Mouse (Mus musculus): ENCODE results near the gene Tex44. TPM values are rescaled to one million over a fixed set of nuclear protein-coding genes. Genes with fewer than 3 reads are reported as not detected.

Gene Tex44
- total and polyA plus RNA-seq, 3 experiments, result 0.16 TPM; not detected in 2

GRCm38 (mm10) chr1:86424336-86424735 is 1.8 kb upstream of the Tex44 start:
- no peak for DNase-seq (ENCODE audit: low spot score)
- Histone ChIP-seq H3K36me3 (replicated peaks) (no peaks in the 10 kb centered on the region), H3K9me3 (replicated peaks) (no peaks in the 10 kb centered on the region), H3K4me3 (ENCODE audit: low read depth, low read length) (no peak overlapping the region), H3K27me3 (ENCODE audit: insufficient read depth, low read length) (peaks cover 60% of the 10 kb centered on the region), H3K4me1 (ENCODE audit: insufficient read depth, low read depth, low read length) (no peaks in the 10 kb centered on the region; the same call in 1 of the 2 replicates)
- ATAC-seq (ENCODE audit: extremely low read depth, insufficient number of reproducible peaks, low FRiP score, poor library complexity, severe bottlenecking), result no peak
- TF ChIP-seq TAL1 (conservative IDR thresholded peaks at IDR 0.05; ENCODE audit: low read depth, low read length) (no peak), GATA2 (IDR thresholded peaks at IDR 0.05; ENCODE audit: borderline replicate concordance, low read depth, low read length) (no peak), CTCF (IDR thresholded peaks at IDR 0.05; ENCODE audit: low read depth, low read length) (no peak), GATA1 (IDR thresholded peaks at IDR 0.05; ENCODE audit: borderline replicate concordance, low read length) (no peak), POLR2AphosphoS5 (IDR thresholded peaks at IDR 0.05; ENCODE audit: insufficient replicate concordance, low read depth, low read length) (no peak)

- H3K36me3 ChIP-seq (replicated peaks), result no peaks in the 10 kb centered on the region
- no peak for TF ChIP-seq CTCF (IDR thresholded peaks at IDR 0.05; ENCODE audit: low read depth, low read length)
- no peak for TF ChIP-seq TAL1 (conservative IDR thresholded peaks at IDR 0.05; ENCODE audit: low read depth, low read length)
- TF ChIP-seq POLR2AphosphoS5 (IDR thresholded peaks at IDR 0.05; ENCODE audit: insufficient replicate concordance, low read depth, low read length), result no peak
- no peak for TF ChIP-seq GATA1 (IDR thresholded peaks at IDR 0.05; ENCODE audit: borderline replicate concordance, low read length)
- TF ChIP-seq GATA2 (IDR thresholded peaks at IDR 0.05; ENCODE audit: borderline replicate concordance, low read depth, low read length), result no peak
- H3K4me3 ChIP-seq (ENCODE audit: low read depth, low read length), result no peak overlapping the region
- H3K9me3 ChIP-seq (replicated peaks), result no peaks in the 10 kb centered on the region
- peaks cover 53% of the 10 kb centered on the region for H3K27me3 ChIP-seq (ENCODE audit: insufficient read depth, low read length)
- DNase-seq (ENCODE audit: low spot score), result no peak
- H3K4me1 ChIP-seq (ENCODE audit: insufficient read depth, low read depth, low read length), result peaks cover 1% of the 10 kb centered on the region; the same call in 1 of the 2 replicates
- ATAC-seq (ENCODE audit: extremely low read depth, insufficient number of reproducible peaks, low FRiP score, poor library complexity, severe bottlenecking), result no peak
Observed at GRCm38 (mm10) chr1:86424835-86425547, 1.1 kb upstream of the Tex44 start.

- TF ChIP-seq GATA2 (IDR thresholded peaks at IDR 0.05; ENCODE audit: borderline replicate concordance, low read depth, low read length) (no peak), POLR2AphosphoS5 (IDR thresholded peaks at IDR 0.05; ENCODE audit: insufficient replicate concordance, low read depth, low read length) (no peak), CTCF (IDR thresholded peaks at IDR 0.05; ENCODE audit: low read depth, low read length) (peak; percentile 97), TAL1 (conservative IDR thresholded peaks at IDR 0.05; ENCODE audit: low read depth, low read length) (no peak), GATA1 (IDR thresholded peaks at IDR 0.05; ENCODE audit: borderline replicate concordance, low read length) (no peak)
- ATAC-seq (ENCODE audit: extremely low read depth, insufficient number of reproducible peaks, low FRiP score, poor library complexity, severe bottlenecking) (no peak), DNase-seq (ENCODE audit: low spot score) (peak; percentile 81)
- no peak overlapping the region for H3K4me3 ChIP-seq (ENCODE audit: low read depth, low read length)
- peaks cover 32% of the 10 kb centered on the region for H3K4me1 ChIP-seq (ENCODE audit: insufficient read depth, low read depth, low read length)
- peaks cover 22% of the 10 kb centered on the region for H3K27me3 ChIP-seq (ENCODE audit: insufficient read depth, low read length)
- no peaks in the 10 kb centered on the region for H3K36me3 ChIP-seq (replicated peaks)
- H3K9me3 ChIP-seq (replicated peaks), result no peaks in the 10 kb centered on the region
Observed at GRCm38 (mm10) chr1:86430056-86430455, 3.9 kb downstream of the Tex44 start.

- no peaks in the 10 kb centered on the region for H3K9me3 ChIP-seq (replicated peaks)
- no peak overlapping the region for H3K4me3 ChIP-seq (ENCODE audit: low read depth, low read length)
- no peak for TF ChIP-seq POLR2AphosphoS5 (IDR thresholded peaks at IDR 0.05; ENCODE audit: insufficient replicate concordance, low read depth, low read length)
- no peak for TF ChIP-seq TAL1 (conservative IDR thresholded peaks at IDR 0.05; ENCODE audit: low read depth, low read length)
- TF ChIP-seq GATA1 (IDR thresholded peaks at IDR 0.05; ENCODE audit: borderline replicate concordance, low read length), result no peak
- TF ChIP-seq GATA2 (IDR thresholded peaks at IDR 0.05; ENCODE audit: borderline replicate concordance, low read depth, low read length), result no peak
- no peak for TF ChIP-seq CTCF (IDR thresholded peaks at IDR 0.05; ENCODE audit: low read depth, low read length)
- no peaks in the 10 kb centered on the region for H3K36me3 ChIP-seq (replicated peaks)
- DNase-seq (ENCODE audit: low spot score) (no peak), ATAC-seq (ENCODE audit: extremely low read depth, insufficient number of reproducible peaks, low FRiP score, poor library complexity, severe bottlenecking) (0 out of 2 replicates have a peak, but pooled peaks have one; percentile 17)
- H3K4me1 ChIP-seq (ENCODE audit: insufficient read depth, low read depth, low read length), result peaks cover 53% of the 10 kb centered on the region
- peaks cover under 1% of the 10 kb centered on the region for H3K27me3 ChIP-seq (ENCODE audit: insufficient read depth, low read length)
Observed at GRCm38 (mm10) chr1:86432778-86433177, 6.6 kb downstream of the Tex44 start.

GRCm38 (mm10) chr1:86433359-86433758 is 7.2 kb downstream of the Tex44 start:
- Histone ChIP-seq H3K4me3 (ENCODE audit: low read depth, low read length) (no peak overlapping the region), H3K9me3 (replicated peaks) (no peaks in the 10 kb centered on the region), H3K27me3 (ENCODE audit: insufficient read depth, low read length) (no peaks in the 10 kb centered on the region), H3K4me1 (ENCODE audit: insufficient read depth, low read depth, low read length) (peaks cover 59% of the 10 kb centered on the region), H3K36me3 (replicated peaks) (no peaks in the 10 kb centered on the region)
- no peak for DNase-seq (ENCODE audit: low spot score)
- TF ChIP-seq GATA2 (IDR thresholded peaks at IDR 0.05; ENCODE audit: borderline replicate concordance, low read depth, low read length) (no peak), GATA1 (IDR thresholded peaks at IDR 0.05; ENCODE audit: borderline replicate concordance, low read length) (no peak), CTCF (IDR thresholded peaks at IDR 0.05; ENCODE audit: low read depth, low read length) (no peak), TAL1 (conservative IDR thresholded peaks at IDR 0.05; ENCODE audit: low read depth, low read length) (no peak), POLR2AphosphoS5 (IDR thresholded peaks at IDR 0.05; ENCODE audit: insufficient replicate concordance, low read depth, low read length) (no peak)
- no peak for ATAC-seq (ENCODE audit: extremely low read depth, insufficient number of reproducible peaks, low FRiP score, poor library complexity, severe bottlenecking)

- TF ChIP-seq GATA2 (IDR thresholded peaks at IDR 0.05; ENCODE audit: borderline replicate concordance, low read depth, low read length) (no peak), CTCF (IDR thresholded peaks at IDR 0.05; ENCODE audit: low read depth, low read length) (no peak), TAL1 (conservative IDR thresholded peaks at IDR 0.05; ENCODE audit: low read depth, low read length) (no peak), GATA1 (IDR thresholded peaks at IDR 0.05; ENCODE audit: borderline replicate concordance, low read length) (no peak), POLR2AphosphoS5 (IDR thresholded peaks at IDR 0.05; ENCODE audit: insufficient replicate concordance, low read depth, low read length) (no peak)
- Histone ChIP-seq H3K9me3 (replicated peaks) (no peaks in the 10 kb centered on the region), H3K4me3 (ENCODE audit: low read depth, low read length) (peak overlapping the region; percentile 72), H3K4me1 (ENCODE audit: insufficient read depth, low read depth, low read length) (peaks cover 63% of the 10 kb centered on the region), H3K27me3 (ENCODE audit: insufficient read depth, low read length) (no peaks in the 10 kb centered on the region; the same call in 1 of the 2 replicates), H3K36me3 (replicated peaks) (no peaks in the 10 kb centered on the region)
- DNase-seq (ENCODE audit: low spot score), result no peak
- no peak for ATAC-seq (ENCODE audit: extremely low read depth, insufficient number of reproducible peaks, low FRiP score, poor library complexity, severe bottlenecking)
Observed at GRCm38 (mm10) chr1:86434001-86434400, 7.9 kb downstream of the Tex44 start.
